Mouse (Mus musculus): ENCODE measurements at regions not wholly inside any gene's neighbourhood (a gene's known extent, or its start where the extent isn't known, plus 50 kb on each side); places are given as distances from the start of the nearest gene placed in this dataset.
"Not testable (repeated sequence)": the region's sequence is repeated elsewhere in the genome, so short reads cannot be mapped to it uniquely, and the experiment has no call there.

GRCm38 (mm10) chr12:56058876-56059275, 222.8 kb downstream of the Brms1l start:
- DNase-seq (ENCODE audit: low read depth): no peak

DNA sequence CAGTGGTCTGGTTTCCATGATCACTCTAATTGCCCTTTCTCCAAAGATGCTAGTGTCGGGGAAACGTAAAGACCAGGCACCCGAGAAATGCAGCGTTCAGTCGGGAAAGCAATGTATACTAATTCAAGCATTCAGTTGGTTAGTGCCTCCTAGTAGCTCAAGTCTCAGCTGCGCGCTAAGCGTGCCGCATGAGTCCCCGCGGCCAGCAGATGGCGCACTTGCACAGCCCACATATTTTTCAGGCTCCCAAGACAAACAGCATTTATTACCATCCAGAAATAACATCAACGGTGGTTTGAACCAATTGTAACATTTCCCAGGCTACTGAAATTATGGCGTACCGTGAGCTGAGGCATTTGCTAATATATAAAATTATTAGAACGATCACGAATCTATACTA, 222.3 kb downstream of the Brms1l start:
- peak; percentile 32 for DNase-seq (ENCODE audit: low read depth)

GRCm38 (mm10) chr12:56055382-56055781, 219.3 kb downstream of the Brms1l start:
- no peak for DNase-seq (ENCODE audit: low read depth)

DNA sequence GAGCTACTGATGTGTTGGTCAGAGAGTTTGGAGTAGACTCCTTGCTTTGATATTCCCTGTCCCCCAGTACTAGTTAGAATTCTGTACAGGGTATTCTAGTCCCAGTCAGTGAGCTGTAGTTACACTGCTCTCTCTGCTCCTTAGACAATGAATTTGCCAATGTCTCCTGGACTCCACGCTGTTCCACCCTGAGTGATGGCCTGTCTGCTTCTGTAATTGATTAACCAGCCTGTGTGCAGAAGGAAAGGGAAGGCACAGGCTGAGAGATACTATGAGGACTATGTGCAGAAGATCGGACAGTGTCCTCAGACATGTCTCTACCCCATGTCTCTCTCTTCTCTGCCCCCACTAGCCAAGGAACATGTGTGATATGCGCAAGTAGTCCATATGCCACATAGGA, 209.9 kb downstream of the Brms1l start:
- no peak for DNase-seq (ENCODE audit: low read depth)

DNA sequence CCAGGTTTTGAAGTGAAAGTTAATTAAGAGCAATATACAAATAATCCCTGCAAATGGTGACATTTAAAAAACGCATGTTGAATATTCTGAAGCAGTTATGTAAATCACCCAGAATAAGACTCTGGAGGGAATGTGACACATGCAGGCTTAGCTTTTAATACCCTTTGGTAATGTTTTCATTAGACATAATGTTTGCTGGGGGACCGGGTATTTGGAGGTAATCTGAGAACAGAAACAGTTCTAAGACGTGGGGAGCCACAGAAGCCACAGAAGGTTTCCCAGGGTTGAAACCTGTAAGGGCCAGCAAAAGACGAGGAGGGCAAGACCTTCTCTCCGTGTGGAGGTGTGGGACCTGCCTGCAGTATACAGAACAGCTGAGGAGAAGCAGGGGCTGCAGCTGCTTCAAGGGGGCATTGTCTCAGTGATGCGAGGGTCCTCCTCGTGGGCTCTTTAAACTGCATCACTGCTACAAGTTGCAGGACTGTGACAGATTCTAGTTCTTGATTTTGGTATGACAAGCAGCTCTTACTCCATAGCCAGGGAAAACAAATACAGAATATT, 184.9 kb downstream of the Brms1l start:
- no peak for DNase-seq (ENCODE audit: low read depth)

- no peak for DNase-seq (ENCODE audit: low read depth)
Measured at GRCm38 (mm10) chr12:56020547-56020946, 184.4 kb downstream of the Brms1l start.

GRCm38 (mm10) chr12:56009976-56010375, 173.9 kb downstream of the Brms1l start:
- DNase-seq (ENCODE audit: low read depth): no peak

GRCm38 (mm10) chr12:56005846-56006245, 169.7 kb downstream of the Brms1l start:
- no peak for DNase-seq (ENCODE audit: low read depth)

GRCm38 (mm10) chr12:56005321-56005720, 169.2 kb downstream of the Brms1l start:
- no peak for DNase-seq (ENCODE audit: low read depth)

- no peak for DNase-seq (ENCODE audit: low read depth)
Measured at GRCm38 (mm10) chr12:56004479-56004878, 168.4 kb downstream of the Brms1l start.

- DNase-seq (ENCODE audit: low read depth): no peak
Measured at GRCm38 (mm10) chr12:56003561-56003960, 167.4 kb downstream of the Brms1l start.

DNA sequence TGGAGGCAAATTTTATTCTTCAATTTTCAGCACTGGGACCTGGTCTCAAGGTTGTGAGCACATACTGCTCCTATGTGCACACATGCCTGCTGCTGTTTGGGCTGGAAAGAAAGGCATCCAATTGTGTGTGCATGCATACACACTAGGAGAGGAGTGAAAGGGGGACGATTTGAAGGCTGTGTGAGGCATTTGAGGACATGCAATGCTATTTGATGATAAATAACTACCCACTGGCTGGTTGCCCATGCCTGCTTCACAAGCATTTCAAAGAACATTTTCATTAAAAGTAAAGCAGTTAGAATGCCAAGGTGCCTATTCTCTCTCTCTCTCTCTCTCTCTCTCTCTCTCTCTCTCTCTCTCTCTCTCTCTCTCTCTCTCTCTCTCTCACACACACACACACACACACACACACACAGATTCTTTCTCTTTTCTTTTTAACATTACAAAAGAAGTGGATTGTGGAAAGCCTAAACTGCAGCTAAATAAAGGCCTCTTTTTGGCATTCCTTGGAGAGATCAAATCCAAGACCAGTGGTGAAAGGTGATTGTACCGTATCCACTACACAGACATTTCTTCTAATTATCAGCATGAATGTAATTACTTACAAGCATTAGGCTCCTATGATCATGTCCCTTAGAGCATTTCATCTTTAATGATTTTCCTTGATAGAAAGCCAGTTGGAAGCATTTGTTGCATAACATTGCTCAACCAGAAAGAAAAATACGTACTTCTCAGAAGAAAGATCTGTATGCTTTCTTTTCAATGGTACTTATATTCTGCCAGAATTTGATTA, 160.7 kb downstream of the Brms1l start:
- DNase-seq (ENCODE audit: low read depth): no peak

GRCm38 (mm10) chr12:55983565-55984351, 147.6 kb downstream of the Brms1l start:
- DNase-seq (ENCODE audit: low read depth): no peak

DNA sequence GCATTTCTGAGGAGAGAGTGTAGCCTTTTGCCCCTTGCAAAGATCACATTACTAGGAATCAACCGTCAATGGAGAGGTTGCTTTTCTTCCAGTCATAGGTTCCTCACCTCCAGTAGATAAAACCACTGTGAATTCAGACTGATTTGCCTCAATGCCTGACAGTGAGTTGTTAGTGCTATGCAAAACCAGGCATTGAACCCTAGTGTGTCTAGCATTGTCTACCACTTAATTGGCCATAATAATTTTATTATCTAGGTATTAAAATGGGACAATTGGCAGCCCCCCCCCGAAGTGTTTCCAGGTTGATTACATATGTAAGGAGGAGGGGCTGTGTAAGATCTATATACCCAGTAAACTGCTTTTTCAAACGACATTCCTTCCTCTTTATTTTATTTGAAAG, 147.0 kb downstream of the Brms1l start:
- no peak for DNase-seq (ENCODE audit: low read depth)

GRCm38 (mm10) chr12:55974262-55974661, 138.1 kb downstream of the Brms1l start:
- DNase-seq (ENCODE audit: low read depth): no peak

- not testable (repeated sequence) for DNase-seq (ENCODE audit: low read depth)
Measured at GRCm38 (mm10) chr12:55959319-55959718, 123.2 kb downstream of the Brms1l start.

DNA sequence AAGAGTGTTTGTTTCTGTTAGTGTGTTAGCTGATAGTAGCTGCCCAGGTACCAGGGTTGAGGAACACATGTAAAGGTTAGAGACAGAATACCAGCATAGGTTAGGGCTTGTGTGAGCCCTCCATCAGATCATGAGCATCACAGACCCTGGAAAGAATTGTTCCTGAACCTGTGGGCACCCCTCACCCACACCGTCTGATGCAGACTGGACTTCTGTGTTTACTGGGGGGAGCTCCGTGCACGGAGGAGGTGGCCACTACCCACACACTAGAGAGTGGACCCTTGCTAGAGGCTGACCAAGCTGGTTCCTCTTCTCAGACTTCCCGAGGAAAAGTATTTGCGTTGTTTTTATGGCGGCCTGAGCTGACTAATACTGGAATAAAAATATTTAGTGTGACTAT, 104.4 kb downstream of the Brms1l start:
- DNase-seq (ENCODE audit: low read depth): no peak

GRCm38 (mm10) chr12:55939281-55940142, 103.4 kb downstream of the Brms1l start:
- DNase-seq (ENCODE audit: low read depth): no peak

GRCm38 (mm10) chr12:55934172-55934571, 98.0 kb downstream of the Brms1l start:
- DNase-seq (ENCODE audit: low read depth): no peak

DNA sequence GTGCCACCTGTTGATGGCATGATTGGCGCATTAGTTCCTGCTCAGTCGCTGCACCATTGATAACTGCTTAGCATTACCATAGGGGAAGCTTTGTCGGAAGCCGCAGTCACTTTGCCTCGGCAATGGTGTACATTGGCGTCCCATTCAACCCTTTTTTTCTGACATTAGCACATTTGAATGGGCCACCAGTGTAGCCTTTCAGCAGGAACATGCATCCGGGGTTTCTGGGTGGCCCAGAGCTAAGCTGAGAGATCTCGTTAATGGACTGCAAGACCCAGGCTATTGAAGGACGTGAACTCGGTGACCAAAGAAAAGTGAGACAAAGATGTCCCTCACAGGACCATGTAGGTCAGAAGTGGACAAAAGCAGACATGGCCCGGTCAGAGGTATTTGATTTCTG, 97.3 kb downstream of the Brms1l start:
- no peak for DNase-seq (ENCODE audit: low read depth)

- no peak for DNase-seq (ENCODE audit: low read depth)
Measured at GRCm38 (mm10) chr12:55930468-55930867, 94.3 kb downstream of the Brms1l start.

DNA sequence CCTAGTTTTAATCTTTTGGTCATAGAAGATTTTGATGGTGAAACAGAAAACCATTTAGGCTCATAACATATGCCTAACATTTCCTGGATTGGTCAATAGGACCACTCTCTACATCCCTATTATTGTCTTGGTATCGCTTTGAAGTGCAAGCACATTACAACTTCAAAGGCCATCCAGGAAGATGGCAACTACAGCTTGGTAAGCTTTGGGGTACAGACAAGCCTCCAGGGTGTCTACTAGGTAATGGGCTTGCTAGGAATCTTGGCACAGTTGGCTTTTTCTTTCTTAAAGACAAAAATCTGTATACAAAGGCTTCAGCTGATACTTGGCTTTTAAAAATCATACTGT, 90.8 kb downstream of the Brms1l start:
- DNase-seq (ENCODE audit: low read depth): no peak

Data from c-Kit-positive CD71-positive TER-119-negative erythroid progenitor cells, embryonic 14.5 days (primary cell).